Mouse (Mus musculus) thymus, adult 2 months (tissue): ENCODE measurements around the gene Ly6g6d.

Experiments used
- CTCF ChIP-seq: fragments of 200-500 bp; IDR thresholded peaks from 2 replicates; pipeline ENCODE4 v1.5.1; 2012; ENCODE audit warnings: mild to moderate bottlenecking, control low read depth, low read length, moderate library complexity, borderline replicate concordance; ENCODE audit not compliant: control insufficient read depth, poor library complexity, insufficient read depth; ENCODE audit errors: extremely low read depth
- POLR2A ChIP-seq: fragments of 200-500 bp; IDR thresholded peaks from 2 replicates; pipeline ENCODE4 v1.6.1; 2012; ENCODE audit warnings: mild to moderate bottlenecking, low read length, control low read depth, moderate library complexity; ENCODE audit not compliant: control insufficient read depth, poor library complexity, insufficient read depth; ENCODE audit errors: extremely low read depth

- TF ChIP-seq POLR2A (no peak), CTCF (no peak)
These were observed 20.8 kb downstream of the Ly6g6d start for GRCm38 (mm10) chr17:35057090-35057489.
